Mouse (Mus musculus) kidney, adult 2 months (tissue): ENCODE data around the gene Batf. TPM values are rescaled to one million over a fixed set of nuclear protein-coding genes. Genes with fewer than 3 reads are reported as not detected.
A peak's percentile ranks its signal among the peaks of the same experiment; 100 is the strongest.

Experiments used
- DNase-seq: peaks from one replicate; pipeline ENCODE4 v3.0.0; 2021
- H3K27ac ChIP-seq: fragments of 200-500 bp; 2 replicates; pipeline ENCODE4 v1.5.1; 2012; ENCODE audit warnings: low read depth, low read length, control low read depth, inconsistent platforms; ENCODE audit not compliant: insufficient read depth
- H3K27me3 ChIP-seq: fragments of 200-500 bp; replicated peaks from 2 replicates; pipeline ENCODE4 v1.6.1; 2012; ENCODE audit warnings: mild to moderate bottlenecking, moderate library complexity, low read length, inconsistent platforms; ENCODE audit not compliant: control insufficient read depth, insufficient read depth
- H3K36me3 ChIP-seq: fragments of 200-500 bp; 2 replicates; pipeline ENCODE4 v1.6.1; 2012; ENCODE audit warnings: mild to moderate bottlenecking, moderate library complexity, low read length, inconsistent platforms; ENCODE audit not compliant: control insufficient read depth, insufficient read depth
- H3K4me1 ChIP-seq: fragments of 200-500 bp; 2 replicates; pipeline ENCODE4 v1.6.1; 2011; ENCODE audit warnings: low read length; ENCODE audit not compliant: control insufficient read depth, insufficient read depth
- H3K4me3 ChIP-seq: fragments of 200-500 bp; 2 replicates; pipeline ENCODE4 v1.5.1; 2011; ENCODE audit warnings: mild to moderate bottlenecking, low read depth, low read length, control low read depth; ENCODE audit not compliant: insufficient read depth
- CTCF ChIP-seq: fragments of 200-500 bp; conservative IDR thresholded peaks from 2 replicates; pipeline ENCODE4 v1.5.1; 2011; ENCODE audit warnings: low read depth, mild to moderate bottlenecking, control low read depth, low read length, moderate library complexity, mixed read lengths; ENCODE audit not compliant: insufficient read depth, insufficient read length
- POLR2A ChIP-seq: fragments of 200-500 bp; IDR thresholded peaks from one replicate; pipeline ENCODE4 v1.6.1; 2011; ENCODE audit warnings: low read depth, low read length, control low read depth
- WGBS: fragments of 180-500 bp; shearing (Covaris S2); methylation state at CpG from one replicate; pipeline ENCODE4 v1.1.7; 2018; 5-methylcytosine and 5-hydroxymethylcytosine counted together
- polyA plus RNA-seq: library from polyadenylated mRNA; depleted of rRNA; stranded (reverse); fragments of >200 nt; gene quantifications from 2 replicates; pipeline ENCODE4 v1.2.3, GENCODE M21; 2012; rRNA removed

Gene Batf
- 1.7 and 2.0 TPM in 2 replicates for polyA plus RNA-seq

DNA sequence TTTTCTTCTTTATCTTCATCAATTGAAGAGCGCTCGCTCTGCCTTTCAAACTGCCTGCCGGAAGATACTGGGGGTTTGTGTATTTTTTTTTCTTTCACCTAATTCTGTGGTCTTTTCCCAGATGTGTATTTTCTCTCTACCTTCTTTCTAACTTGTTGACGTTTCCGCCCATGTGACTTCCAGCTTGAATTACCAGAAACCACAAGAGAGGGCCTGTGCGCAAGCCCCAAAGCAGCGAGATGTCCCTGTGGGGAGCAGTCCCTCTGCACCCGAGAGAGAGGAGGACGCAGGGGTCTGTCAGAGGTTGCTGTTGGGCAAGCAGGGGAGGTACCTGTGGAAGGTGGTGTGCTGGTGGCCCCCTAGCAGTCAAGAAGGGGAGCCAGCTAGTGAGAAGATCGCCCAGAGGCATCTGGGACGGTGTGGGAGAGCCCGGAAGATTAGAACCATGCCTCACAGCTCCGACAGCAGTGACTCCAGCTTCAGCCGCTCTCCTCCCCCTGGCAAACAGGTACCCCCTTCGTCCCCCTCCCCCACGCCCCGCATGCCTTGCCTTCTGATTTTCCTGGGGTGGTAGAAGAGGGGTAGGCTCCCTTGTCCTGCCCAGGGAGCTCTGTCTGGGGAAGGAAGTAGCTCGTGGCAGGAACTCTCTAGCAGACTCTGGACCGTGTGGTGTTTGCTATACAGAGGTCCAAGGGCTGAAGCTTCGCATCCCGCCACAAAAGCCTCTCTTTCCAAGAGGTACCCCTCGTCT, at the start of gene Batf:
Batf (plus strand) TSS at position 204 of the 751 bp plus-strand sequence.
- Histone ChIP-seq H3K4me3 (peak within 1 kb of the TSS; percentile 46), H3K4me1 (no peaks in the 10 kb centered on the region), H3K27me3 (no peaks in the 10 kb centered on the region), H3K36me3 (no peaks in the 10 kb centered on the region), H3K27ac (no peak within 1 kb of the TSS)
- DNase-seq, result no peak
- WGBS, result 40% methylated on average over 22 of the region's 22 CpGs
- no peak for TF ChIP-seq CTCF
- no peak for TF ChIP-seq POLR2A

GRCm38 (mm10) chr12:85637932-85638331, 48.5 kb upstream of the Batf start:
- 62% methylated on average over 9 of the region's 9 CpGs for WGBS
- TF ChIP-seq CTCF (no peak), POLR2A (no peak)
- H3K4me3 ChIP-seq, result no peak overlapping the region
- 0 out of 2 replicates have a peak, but pooled peaks cover 2% of the 10 kb centered on the region for H3K4me1 ChIP-seq
- H3K27ac ChIP-seq, result no peak overlapping the region
- no peak for DNase-seq
- H3K27me3 ChIP-seq, result no peaks in the 10 kb centered on the region
- no peaks in the 10 kb centered on the region for H3K36me3 ChIP-seq

DNA sequence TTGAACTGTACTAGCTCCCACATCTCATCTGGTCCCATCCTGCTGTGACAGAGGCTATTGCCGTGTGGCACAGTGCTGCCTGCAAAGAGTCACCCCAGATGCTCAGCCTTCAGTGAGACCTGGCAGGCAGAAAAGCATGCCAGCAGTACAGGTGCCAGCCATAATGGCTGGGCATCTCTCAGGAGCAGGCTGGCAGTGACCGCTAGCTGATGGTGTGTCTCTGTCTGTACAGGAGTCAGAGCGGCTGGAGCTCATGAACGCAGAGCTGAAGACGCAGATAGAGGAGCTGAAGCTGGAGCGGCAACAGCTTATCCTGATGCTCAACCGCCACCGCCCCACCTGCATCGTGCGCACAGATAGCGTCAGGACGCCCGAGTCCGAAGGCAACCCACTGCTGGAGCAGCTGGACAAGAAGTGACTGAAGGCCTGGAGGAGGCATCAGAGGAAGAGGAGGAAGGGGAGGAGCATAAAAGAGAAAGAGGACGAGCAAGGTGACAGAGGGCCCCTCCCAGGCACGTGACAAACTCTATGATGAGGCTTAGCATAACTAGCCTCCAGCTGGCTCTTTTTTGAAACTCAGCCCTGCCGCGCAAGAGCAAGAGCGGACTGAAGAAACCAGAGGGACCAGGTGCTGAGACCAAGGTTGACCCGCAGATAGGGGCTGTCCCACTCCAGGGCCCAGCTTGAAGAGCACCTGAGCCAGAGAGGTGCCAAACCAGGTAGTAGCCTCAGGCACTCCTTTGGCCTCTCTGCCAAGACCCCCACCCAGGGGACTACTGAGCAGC, 47.7 kb upstream of the Batf start:
- TF ChIP-seq CTCF (no peak), POLR2A (no peak)
- 83% methylated on average over 20 of the region's 20 CpGs for WGBS
- no peak overlapping the region for H3K4me3 ChIP-seq

GRCm38 (mm10) chr12:85639326-85640008, 47.0 kb upstream of the Batf start:
- no peaks in the 10 kb centered on the region for H3K27me3 ChIP-seq
- WGBS, result 76% methylated on average over 12 of the region's 12 CpGs
- no peak overlapping the region for H3K27ac ChIP-seq
- no peak overlapping the region for H3K4me3 ChIP-seq
- 0 out of 2 replicates have a peak, but pooled peaks cover 2% of the 10 kb centered on the region for H3K4me1 ChIP-seq
- peak; percentile 65 for DNase-seq
- no peaks in the 10 kb centered on the region for H3K36me3 ChIP-seq
- no peak for TF ChIP-seq CTCF
- no peak for TF ChIP-seq POLR2A

More for the DNA sequence above, 47.7 kb upstream of the Batf start:
- no peak overlapping the region for H3K27ac ChIP-seq
- no peaks in the 10 kb centered on the region for H3K36me3 ChIP-seq
- 0 out of 2 replicates have a peak, but pooled peaks cover 2% of the 10 kb centered on the region for H3K4me1 ChIP-seq
- no peaks in the 10 kb centered on the region for H3K27me3 ChIP-seq
- no peak for DNase-seq

GRCm38 (mm10) chr12:85640852-85641563, 45.5 kb upstream of the Batf start:
- H3K4me1 ChIP-seq, result 0 out of 2 replicates have a peak, but pooled peaks cover 2% of the 10 kb centered on the region
- H3K27me3 ChIP-seq, result no peaks in the 10 kb centered on the region
- WGBS, result 54% methylated on average over 10 of the region's 10 CpGs
- TF ChIP-seq CTCF (no peak), POLR2A (no peak)
- no peak overlapping the region for H3K4me3 ChIP-seq
- no peaks in the 10 kb centered on the region for H3K36me3 ChIP-seq
- no peak overlapping the region for H3K27ac ChIP-seq
- DNase-seq, result no peak

DNA sequence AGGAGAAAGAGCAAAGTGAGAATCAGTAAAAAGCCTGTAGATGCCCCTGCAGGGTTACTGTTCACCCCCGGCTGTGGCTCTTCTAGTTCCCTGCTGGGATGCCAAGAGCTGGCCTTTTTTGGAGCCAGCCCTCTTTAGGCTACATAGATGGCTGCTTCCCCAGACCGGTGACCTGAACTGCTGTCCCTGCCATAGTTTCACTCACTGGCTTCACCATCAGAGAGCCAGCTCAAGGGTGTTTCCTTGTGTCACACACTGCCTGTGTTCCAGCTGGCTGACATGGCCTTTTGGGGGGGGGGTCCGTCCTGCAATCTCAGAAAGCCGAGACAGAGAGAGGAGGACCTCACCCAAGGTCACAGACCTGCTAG, 44.9 kb upstream of the Batf start:
- no peak overlapping the region for H3K27ac ChIP-seq
- H3K4me1 ChIP-seq, result 0 out of 2 replicates have a peak, but pooled peaks cover 2% of the 10 kb centered on the region
- H3K27me3 ChIP-seq, result no peaks in the 10 kb centered on the region
- H3K4me3 ChIP-seq, result no peak overlapping the region
- H3K36me3 ChIP-seq, result no peaks in the 10 kb centered on the region
- no peak for TF ChIP-seq POLR2A
- TF ChIP-seq CTCF, result no peak
- DNase-seq, result no peak
- 40% methylated on average over 4 of the region's 4 CpGs for WGBS
